Mouse (Mus musculus): Measurements from ENCODE around the gene Klk1b9. TPM values are rescaled to one million over a fixed set of nuclear protein-coding genes. Genes with fewer than 3 reads are reported as not detected.
"Not testable (repeated sequence)": the region's sequence is repeated elsewhere in the genome, so short reads cannot be mapped to it uniquely, and the experiment has no call there.

Klk1b9 gene
- polyA plus RNA-seq, 1 experiment from 2014 or later, result not detected

GRCm38 (mm10) chr7:43985657-43986056 lies 9.8 kb downstream of the Klk1b9 start:
- no peaks in the 10 kb centered on the region for H3K9me3 ChIP-seq
- no peaks in the 10 kb centered on the region for H3K4me1 ChIP-seq (replicated peaks)
- no peak for ATAC-seq (ENCODE audit: low FRiP score)
- no peak overlapping the region for H3K4me3 ChIP-seq
- no peak overlapping the region for H3K27ac ChIP-seq
- H3K36me3 ChIP-seq, result no peaks in the 10 kb centered on the region
- no peak overlapping the region for H3K4me2 ChIP-seq
- H3K9ac ChIP-seq, result no peak overlapping the region
- H3K27me3 ChIP-seq, result no peaks in the 10 kb centered on the region

DNA sequence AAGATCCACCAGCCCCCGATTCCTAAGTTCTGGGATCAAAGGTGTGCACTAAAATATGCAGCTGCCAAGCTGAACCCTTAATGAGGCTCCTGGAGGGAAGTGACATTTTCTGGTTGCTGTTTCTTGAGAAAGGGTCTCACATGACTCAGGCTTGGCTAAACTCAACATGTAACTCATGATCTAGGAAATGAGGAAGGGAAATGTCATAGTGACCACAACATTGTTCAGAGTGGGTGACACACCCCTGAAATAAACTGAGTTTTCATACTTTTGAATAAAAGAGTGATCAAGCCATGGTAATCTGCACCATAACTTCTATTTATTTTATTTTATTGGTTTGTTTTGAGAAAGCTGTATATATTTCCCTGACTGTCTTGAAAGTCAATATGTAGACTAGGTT lies 19.0 kb downstream of the Klk1b9 start:
- ATAC-seq (ENCODE audit: low FRiP score); H3K36me3 ChIP-seq; H3K4me1 ChIP-seq (replicated peaks); H3K9me3 ChIP-seq; H3K4me2 ChIP-seq; H3K27ac ChIP-seq; H3K27me3 ChIP-seq; H3K4me3 ChIP-seq; H3K9ac ChIP-seq: not testable (repeated sequence)
- WGBS, result 81% methylated on average over 1 of the region's 1 CpGs

DNA sequence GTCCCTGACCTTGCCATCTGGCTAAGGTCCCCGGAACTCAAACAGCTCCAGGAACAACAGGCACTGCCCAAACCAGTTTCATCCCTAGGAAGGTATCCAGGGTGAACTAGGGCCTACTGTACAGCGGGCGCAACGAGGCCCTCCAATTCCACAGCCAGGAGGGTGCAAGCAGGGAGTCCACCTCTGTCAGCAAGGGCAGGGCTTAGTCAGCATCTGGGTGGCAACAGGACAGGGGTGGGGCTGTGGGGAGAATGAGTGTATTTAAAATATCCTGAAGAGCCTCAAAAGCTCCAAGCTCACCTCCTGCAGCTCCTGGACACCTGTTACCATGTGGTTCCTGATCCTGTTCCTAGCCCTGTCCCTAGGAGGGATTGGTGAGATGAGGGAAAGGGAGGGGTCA lies 19.7 kb downstream of the Klk1b9 start, which contains the start of gene Klk1b11:
Gene Klk1b11, plus strand, starts transcription at position 301 of the 400 bp plus-strand sequence.
- H3K4me2 ChIP-seq; H3K27me3 ChIP-seq; H3K4me1 ChIP-seq (replicated peaks); H3K9me3 ChIP-seq; H3K4me3 ChIP-seq; H3K9ac ChIP-seq; H3K36me3 ChIP-seq; H3K27ac ChIP-seq; ATAC-seq (ENCODE audit: low FRiP score): not testable (repeated sequence)
- 81% methylated on average over 4 of the region's 4 CpGs for WGBS

DNA sequence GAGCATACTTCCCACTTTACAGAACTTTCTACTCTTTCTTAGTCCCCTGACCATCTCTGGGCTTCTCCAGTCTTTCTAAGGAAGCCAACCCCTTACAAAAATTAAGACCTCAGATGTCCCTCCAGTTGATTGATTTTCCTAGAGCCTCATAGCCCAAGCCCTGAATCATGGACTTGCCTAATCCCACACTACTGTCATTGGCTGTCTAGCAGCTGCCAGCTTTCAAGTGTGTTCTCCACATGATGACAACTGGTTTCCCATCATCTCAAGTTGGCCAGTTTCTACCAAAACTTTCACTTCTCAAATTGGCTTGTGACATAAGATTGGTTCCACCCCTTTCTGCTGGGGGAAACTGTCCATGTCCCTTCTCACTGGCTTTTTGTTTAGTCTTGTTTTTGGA lies 29.0 kb downstream of the Klk1b9 start:
- Histone ChIP-seq H3K36me3 (no peaks in the 10 kb centered on the region), H3K4me2 (no peak overlapping the region), H3K9ac (no peak overlapping the region), H3K4me1 (replicated peaks) (no peaks in the 10 kb centered on the region), H3K27ac (no peak overlapping the region), H3K4me3 (no peak overlapping the region), H3K27me3 (no peaks in the 10 kb centered on the region), H3K9me3 (no peaks in the 10 kb centered on the region)
- no peak for ATAC-seq (ENCODE audit: low FRiP score)

DNA sequence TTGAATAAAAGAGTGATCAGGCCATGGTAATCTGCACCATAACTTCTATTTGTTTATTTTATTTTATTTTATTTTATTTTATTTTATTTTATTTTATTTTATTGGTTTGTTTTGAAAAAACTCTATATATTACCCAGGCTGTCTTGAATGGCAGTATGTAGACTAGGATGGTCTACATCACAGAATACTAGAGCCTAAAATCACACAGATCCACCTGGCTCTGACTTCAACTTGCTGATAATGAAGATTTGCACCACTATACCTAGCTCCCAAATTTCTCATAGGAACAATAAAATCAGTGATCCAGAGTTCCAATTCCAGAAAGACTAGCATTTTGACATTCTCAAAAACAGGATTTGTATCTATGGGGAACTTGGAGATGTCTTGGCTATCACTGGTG lies 36.0 kb downstream of the Klk1b9 start, which contains the start of gene Klk1b26:
Gene Klk1b26, plus strand, starts transcription at position 301 of the 400 bp plus-strand sequence.
- not testable (repeated sequence) for H3K9me3 ChIP-seq; H3K4me2 ChIP-seq; H3K27ac ChIP-seq; ATAC-seq (ENCODE audit: low FRiP score); H3K27me3 ChIP-seq; H3K4me1 ChIP-seq (replicated peaks); H3K4me3 ChIP-seq; H3K9ac ChIP-seq; H3K36me3 ChIP-seq

DNA sequence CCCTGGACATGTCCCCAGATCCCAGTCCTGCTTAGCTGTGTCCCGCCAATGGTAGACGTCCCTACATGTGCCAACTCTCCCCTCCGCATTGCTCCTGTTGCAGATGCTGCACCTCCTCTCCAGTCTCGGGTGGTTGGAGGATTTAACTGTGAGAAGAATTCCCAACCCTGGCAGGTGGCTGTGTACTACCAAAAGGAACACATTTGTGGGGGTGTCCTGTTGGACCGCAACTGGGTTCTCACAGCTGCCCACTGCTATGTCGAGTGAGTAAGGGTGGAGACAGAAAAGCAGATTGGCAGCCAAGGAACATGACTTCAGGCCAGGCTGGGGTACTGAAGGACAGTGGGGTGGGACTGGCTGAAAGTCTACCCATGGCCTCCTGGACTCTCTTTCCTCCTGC lies 38.8 kb downstream of the Klk1b9 start:
- not testable (repeated sequence) for H3K4me2 ChIP-seq; H3K4me1 ChIP-seq (replicated peaks); H3K4me3 ChIP-seq; H3K27ac ChIP-seq; H3K36me3 ChIP-seq; H3K9me3 ChIP-seq; H3K9ac ChIP-seq; H3K27me3 ChIP-seq; ATAC-seq (ENCODE audit: low FRiP score)
- WGBS, result 87% methylated on average over 6 of the region's 6 CpGs

- Histone ChIP-seq H3K9ac (no peak overlapping the region), H3K4me1 (replicated peaks) (no peaks in the 10 kb centered on the region), H3K4me2 (no peak overlapping the region), H3K27ac (no peak overlapping the region), H3K27me3 (no peaks in the 10 kb centered on the region), H3K36me3 (no peaks in the 10 kb centered on the region), H3K9me3 (no peaks in the 10 kb centered on the region), H3K4me3 (no peak overlapping the region)
- no peak for ATAC-seq (ENCODE audit: low FRiP score)
- 92% methylated on average over 5 of the region's 5 CpGs for WGBS
Measured at GRCm38 (mm10) chr7:44015071-44015470, 39.2 kb downstream of the Klk1b9 start.

Other genes with a start within 250 kb of the Klk1b9 start
- gene Klk12, start 207.2 kb upstream of the Klk1b9 start, polyA plus RNA-seq (2015; fragmentation: Nextera tagmentation; extraction: Ambion mirVana), result not detected in 2 replicates
- not detected in 2 replicates for gene Klk11, start 201.5 kb upstream of the Klk1b9 start, polyA plus RNA-seq (2015; fragmentation: Nextera tagmentation; extraction: Ambion mirVana)
- 0.18 TPM in 1 of 2 replicates, not detected in the other for gene Klk10, start 195.0 kb upstream of the Klk1b9 start, polyA plus RNA-seq (2015; fragmentation: Nextera tagmentation; extraction: Ambion mirVana)
- 0.18 TPM in 1 of 2 replicates, not detected in the other for gene Klk9, start 184.2 kb upstream of the Klk1b9 start, polyA plus RNA-seq (2015; fragmentation: Nextera tagmentation; extraction: Ambion mirVana)
- 4.4 and 7.8 TPM in 2 replicates for gene Klk8, start 178.5 kb upstream of the Klk1b9 start, polyA plus RNA-seq (2015; fragmentation: Nextera tagmentation; extraction: Ambion mirVana)
- not detected in 2 replicates for gene Klk7, start 164.8 kb upstream of the Klk1b9 start, polyA plus RNA-seq (2015; fragmentation: Nextera tagmentation; extraction: Ambion mirVana)
- not detected in 2 replicates for gene Klk6, start 151.6 kb upstream of the Klk1b9 start, polyA plus RNA-seq (2015; fragmentation: Nextera tagmentation; extraction: Ambion mirVana)
- gene Klk5, start 134.1 kb upstream of the Klk1b9 start, polyA plus RNA-seq (2015; fragmentation: Nextera tagmentation; extraction: Ambion mirVana), result not detected in 2 replicates
- 0.98 and 1.5 TPM in 2 replicates for gene Klk4, start 94.9 kb upstream of the Klk1b9 start, polyA plus RNA-seq (2015; fragmentation: Nextera tagmentation; extraction: Ambion mirVana)
- gene Klk15, start 42.3 kb upstream of the Klk1b9 start, polyA plus RNA-seq (2015; fragmentation: Nextera tagmentation; extraction: Ambion mirVana), result not detected in 2 replicates
- not detected in 2 replicates for gene Klk1b8, start 25.4 kb upstream of the Klk1b9 start, polyA plus RNA-seq (2015; fragmentation: Nextera tagmentation; extraction: Ambion mirVana)
- not detected in 2 replicates for gene Klk1b1, start 9.3 kb upstream of the Klk1b9 start, polyA plus RNA-seq (2015; fragmentation: Nextera tagmentation; extraction: Ambion mirVana)
- gene Klk1b11, start 19.8 kb downstream of the Klk1b9 start, polyA plus RNA-seq (2015; fragmentation: Nextera tagmentation; extraction: Ambion mirVana), result not detected in 2 replicates
- not detected in 2 replicates for gene Klk1b26, start 36.1 kb downstream of the Klk1b9 start, polyA plus RNA-seq (2015; fragmentation: Nextera tagmentation; extraction: Ambion mirVana)
- gene Klk1b27, start 76.2 kb downstream of the Klk1b9 start, polyA plus RNA-seq (2015; fragmentation: Nextera tagmentation; extraction: Ambion mirVana), result not detected in 2 replicates
- gene Klk1b21, start 126.3 kb downstream of the Klk1b9 start, polyA plus RNA-seq (2015; fragmentation: Nextera tagmentation; extraction: Ambion mirVana), result not detected in 2 replicates
- not detected in 2 replicates for gene Klk1b22, start 136.6 kb downstream of the Klk1b9 start, polyA plus RNA-seq (2015; fragmentation: Nextera tagmentation; extraction: Ambion mirVana)
- gene Klk1b16, start 160.7 kb downstream of the Klk1b9 start, polyA plus RNA-seq (2015; fragmentation: Nextera tagmentation; extraction: Ambion mirVana), result not detected in 2 replicates
- not detected in 2 replicates for gene Klk1b24, start 212.2 kb downstream of the Klk1b9 start, polyA plus RNA-seq (2015; fragmentation: Nextera tagmentation; extraction: Ambion mirVana)
- not detected in 2 replicates for gene Klk1b3, start 222.1 kb downstream of the Klk1b9 start, polyA plus RNA-seq (2015; fragmentation: Nextera tagmentation; extraction: Ambion mirVana)
- gene Klk1b4, start 231.4 kb downstream of the Klk1b9 start, polyA plus RNA-seq (2015; fragmentation: Nextera tagmentation; extraction: Ambion mirVana), result not detected in 2 replicates
- gene Klk1b5, start 239.9 kb downstream of the Klk1b9 start, polyA plus RNA-seq (2015; fragmentation: Nextera tagmentation; extraction: Ambion mirVana), result not detected in 2 replicates
- gene Klk1, start 249.3 kb downstream of the Klk1b9 start, polyA plus RNA-seq (2015; fragmentation: Nextera tagmentation; extraction: Ambion mirVana), result not detected in 2 replicates

All from hindbrain, embryonic 13.5 days (tissue).